Mouse (Mus musculus): ENCODE measurements around the gene Kcnq1. TPM values are rescaled to one million over a fixed set of nuclear protein-coding genes. Genes with fewer than 3 reads are reported as not detected.

Kcnq1 gene
- total and polyA plus RNA-seq, 2 experiments from 2014 or later: 1.00 to 2.0 TPM

- no peak for DNase-seq
- Histone ChIP-seq H3K4me3 (ENCODE audit: low read depth, low read length) (no peak overlapping the region), H3K9ac (no peak overlapping the region), H3K9me3 (ENCODE audit: low read length) (no peaks in the 10 kb centered on the region), H3K4me1 (ENCODE audit: insufficient read depth) (no peaks in the 10 kb centered on the region), H3K4me2 (ENCODE audit: low read depth) (no peak overlapping the region), H3K27me3 (ENCODE audit: insufficient read depth, low read length) (no peaks in the 10 kb centered on the region; the same call in 1 of the 2 replicates), H3K27ac (ENCODE audit: low read depth, low read length) (no peak overlapping the region), H3K36me3 (ENCODE audit: insufficient read depth) (no peaks in the 10 kb centered on the region)
- ATAC-seq: no peak
- TF ChIP-seq CTCF (IDR thresholded peaks at IDR 0.05; ENCODE audit: low read depth): no peak
Measured at GRCm38 (mm10) chr7:143114773-143115172, 8.6 kb downstream of the Kcnq1 start.

GRCm38 (mm10) chr7:143116521-143116920, 10.4 kb downstream of the Kcnq1 start:
- 76% methylated on average over 5 of the region's 5 CpGs for WGBS
- ATAC-seq: no peak
- TF ChIP-seq CTCF (IDR thresholded peaks at IDR 0.05; ENCODE audit: low read depth): no peak

DNA sequence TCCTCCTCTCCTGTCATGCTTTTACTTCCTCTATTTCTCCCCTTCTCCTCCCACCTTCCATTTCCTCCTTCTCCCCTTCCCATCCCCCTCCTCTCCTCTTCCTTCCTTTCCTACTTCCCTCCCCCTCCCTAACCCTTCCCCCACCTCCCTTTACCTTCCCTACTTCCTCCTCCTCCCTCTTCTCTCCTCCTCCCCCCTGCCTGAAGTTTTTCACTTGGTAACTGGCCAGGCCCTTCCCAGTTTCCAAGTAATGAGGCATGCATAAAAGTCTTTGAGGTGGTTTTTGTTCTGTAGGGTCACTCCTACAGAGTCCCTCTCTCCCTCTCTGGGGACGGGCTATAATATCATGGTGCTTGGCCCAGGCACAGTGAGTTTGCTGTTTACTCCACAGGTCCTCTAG, 13.2 kb downstream of the Kcnq1 start:
- WGBS: 18% methylated on average over 1 of the region's 1 CpGs

More at GRCm38 (mm10) chr7:143116521-143116920, 10.4 kb downstream of the Kcnq1 start:
- Histone ChIP-seq H3K36me3 (ENCODE audit: insufficient read depth) (no peaks in the 10 kb centered on the region), H3K9me3 (ENCODE audit: low read length) (no peaks in the 10 kb centered on the region), H3K27me3 (ENCODE audit: insufficient read depth, low read length) (no peaks in the 10 kb centered on the region; the same call in 1 of the 2 replicates), H3K4me1 (ENCODE audit: insufficient read depth) (no peaks in the 10 kb centered on the region), H3K4me2 (ENCODE audit: low read depth) (no peak overlapping the region), H3K4me3 (ENCODE audit: low read depth, low read length) (no peak overlapping the region), H3K27ac (ENCODE audit: low read depth, low read length) (no peak overlapping the region), H3K9ac (no peak overlapping the region)
- DNase-seq: no peak

DNA sequence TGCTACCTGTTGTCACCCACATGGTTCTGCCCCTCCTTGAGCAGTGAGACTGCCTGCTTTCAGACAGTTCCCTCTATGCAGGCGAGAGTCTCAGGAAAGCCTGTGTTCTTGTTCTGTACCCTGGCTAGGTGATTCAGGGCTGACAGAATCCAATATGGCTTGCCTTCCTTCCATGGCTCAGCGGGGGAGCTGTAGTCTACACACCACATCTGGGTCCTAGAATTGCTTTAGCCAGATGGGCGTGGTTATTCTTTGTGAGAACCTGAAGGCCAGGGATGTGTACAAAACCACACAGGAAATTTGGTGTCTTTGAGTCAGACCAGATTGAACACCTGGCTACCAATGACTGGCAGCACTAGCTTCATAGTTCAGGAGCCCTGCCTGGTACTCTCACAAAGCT, 13.7 kb downstream of the Kcnq1 start:
- DNase-seq (no peak), ATAC-seq (no peak)
- no peak overlapping the region for H3K4me2 ChIP-seq (ENCODE audit: low read depth)
- no peak for TF ChIP-seq CTCF (IDR thresholded peaks at IDR 0.05; ENCODE audit: low read depth)
- no peaks in the 10 kb centered on the region for H3K27me3 ChIP-seq (ENCODE audit: insufficient read depth, low read length)
- H3K9ac ChIP-seq: no peak overlapping the region
- H3K36me3 ChIP-seq (ENCODE audit: insufficient read depth): no peaks in the 10 kb centered on the region
- no peak overlapping the region for H3K27ac ChIP-seq (ENCODE audit: low read depth, low read length)
- H3K4me1 ChIP-seq (ENCODE audit: insufficient read depth): no peaks in the 10 kb centered on the region
- 76% methylated on average over 3 of the region's 3 CpGs for WGBS
- no peaks in the 10 kb centered on the region for H3K9me3 ChIP-seq (ENCODE audit: low read length)
- no peak overlapping the region for H3K4me3 ChIP-seq (ENCODE audit: low read depth, low read length)

More for the DNA sequence above, 13.2 kb downstream of the Kcnq1 start:
- Histone ChIP-seq H3K27ac (ENCODE audit: low read depth, low read length) (no peak overlapping the region), H3K4me3 (ENCODE audit: low read depth, low read length) (no peak overlapping the region), H3K9ac (no peak overlapping the region), H3K27me3 (ENCODE audit: insufficient read depth, low read length) (no peaks in the 10 kb centered on the region), H3K4me1 (ENCODE audit: insufficient read depth) (no peaks in the 10 kb centered on the region), H3K4me2 (ENCODE audit: low read depth) (no peak overlapping the region), H3K9me3 (ENCODE audit: low read length) (no peaks in the 10 kb centered on the region), H3K36me3 (ENCODE audit: insufficient read depth) (no peaks in the 10 kb centered on the region)
- DNase-seq: no peak
- ATAC-seq: no peak
- no peak for TF ChIP-seq CTCF (IDR thresholded peaks at IDR 0.05; ENCODE audit: low read depth)

DNA sequence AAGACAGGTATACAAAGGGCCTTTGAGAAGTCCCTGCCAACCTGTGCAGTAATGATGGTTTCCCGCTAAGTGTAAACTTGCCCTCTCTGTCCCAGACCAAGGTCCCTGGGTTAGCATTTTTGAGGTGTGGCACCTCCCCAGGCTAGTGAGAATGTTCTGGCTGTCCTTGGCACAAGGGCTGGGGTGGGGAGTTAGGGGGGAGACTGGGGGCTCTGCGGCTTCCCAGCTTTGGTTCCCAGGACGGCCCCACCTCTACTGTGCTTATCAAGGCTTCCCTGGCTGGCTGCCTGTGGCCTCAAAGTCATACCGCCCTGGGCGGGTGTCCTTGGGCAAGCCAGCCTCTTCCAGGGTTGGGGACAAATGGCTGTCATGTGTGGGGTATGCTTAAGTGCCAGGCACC, 16.0 kb downstream of the Kcnq1 start:
- 86% methylated on average over 5 of the region's 5 CpGs for WGBS
- no peak for TF ChIP-seq CTCF (IDR thresholded peaks at IDR 0.05; ENCODE audit: low read depth)
- H3K36me3 ChIP-seq (ENCODE audit: insufficient read depth): no peaks in the 10 kb centered on the region

GRCm38 (mm10) chr7:143123876-143124669, 17.9 kb downstream of the Kcnq1 start:
- Histone ChIP-seq H3K27me3 (ENCODE audit: insufficient read depth, low read length) (no peaks in the 10 kb centered on the region), H3K9me3 (ENCODE audit: low read length) (no peaks in the 10 kb centered on the region), H3K27ac (ENCODE audit: low read depth, low read length) (no peak overlapping the region), H3K4me1 (ENCODE audit: insufficient read depth) (no peaks in the 10 kb centered on the region), H3K4me3 (ENCODE audit: low read depth, low read length) (no peak overlapping the region), H3K4me2 (ENCODE audit: low read depth) (no peak overlapping the region), H3K36me3 (ENCODE audit: insufficient read depth) (no peaks in the 10 kb centered on the region), H3K9ac (no peak overlapping the region)
- 20% methylated on average over 6 of the region's 6 CpGs for WGBS
- TF ChIP-seq CTCF (IDR thresholded peaks at IDR 0.05; ENCODE audit: low read depth): no peak
- no peak for DNase-seq
- ATAC-seq: no peak

More for the DNA sequence above, 16.0 kb downstream of the Kcnq1 start:
- Histone ChIP-seq H3K4me2 (ENCODE audit: low read depth) (no peak overlapping the region), H3K9me3 (ENCODE audit: low read length) (no peaks in the 10 kb centered on the region), H3K4me3 (ENCODE audit: low read depth, low read length) (no peak overlapping the region), H3K4me1 (ENCODE audit: insufficient read depth) (no peaks in the 10 kb centered on the region), H3K27ac (ENCODE audit: low read depth, low read length) (no peak overlapping the region), H3K9ac (no peak overlapping the region), H3K27me3 (ENCODE audit: insufficient read depth, low read length) (no peaks in the 10 kb centered on the region)
- no peak for ATAC-seq
- DNase-seq: no peak

GRCm38 (mm10) chr7:143124902-143125301, 18.7 kb downstream of the Kcnq1 start:
- Histone ChIP-seq H3K9ac (no peak overlapping the region), H3K9me3 (ENCODE audit: low read length) (no peaks in the 10 kb centered on the region), H3K4me3 (ENCODE audit: low read depth, low read length) (no peak overlapping the region), H3K27ac (ENCODE audit: low read depth, low read length) (no peak overlapping the region), H3K4me2 (ENCODE audit: low read depth) (no peak overlapping the region), H3K36me3 (ENCODE audit: insufficient read depth) (no peaks in the 10 kb centered on the region), H3K27me3 (ENCODE audit: insufficient read depth, low read length) (no peaks in the 10 kb centered on the region), H3K4me1 (ENCODE audit: insufficient read depth) (no peaks in the 10 kb centered on the region)
- TF ChIP-seq CTCF (IDR thresholded peaks at IDR 0.05; ENCODE audit: low read depth): no peak
- 62% methylated on average over 3 of the region's 3 CpGs for WGBS
- DNase-seq (no peak), ATAC-seq (no peak)
